Mouse (Mus musculus) cortical plate, adult 2 months (tissue): Measurements from ENCODE around the gene Wdr25.

ENCODE experiments used
- CTCF ChIP-seq: fragments of 200-500 bp; IDR thresholded peaks from 2 replicates; pipeline ENCODE4 v1.5.1; 2011; ENCODE audit warnings: mild to moderate bottlenecking, control low read depth, low read length; ENCODE audit not compliant: insufficient read depth; ENCODE audit errors: extremely low read depth
- POLR2A ChIP-seq: fragments of 200-500 bp; IDR thresholded peaks from 2 replicates; pipeline ENCODE4 v1.6.1; 2011; ENCODE audit warnings: mild to moderate bottlenecking, low read length, control low read depth; ENCODE audit not compliant: insufficient read depth; ENCODE audit errors: extremely low read depth

DNA sequence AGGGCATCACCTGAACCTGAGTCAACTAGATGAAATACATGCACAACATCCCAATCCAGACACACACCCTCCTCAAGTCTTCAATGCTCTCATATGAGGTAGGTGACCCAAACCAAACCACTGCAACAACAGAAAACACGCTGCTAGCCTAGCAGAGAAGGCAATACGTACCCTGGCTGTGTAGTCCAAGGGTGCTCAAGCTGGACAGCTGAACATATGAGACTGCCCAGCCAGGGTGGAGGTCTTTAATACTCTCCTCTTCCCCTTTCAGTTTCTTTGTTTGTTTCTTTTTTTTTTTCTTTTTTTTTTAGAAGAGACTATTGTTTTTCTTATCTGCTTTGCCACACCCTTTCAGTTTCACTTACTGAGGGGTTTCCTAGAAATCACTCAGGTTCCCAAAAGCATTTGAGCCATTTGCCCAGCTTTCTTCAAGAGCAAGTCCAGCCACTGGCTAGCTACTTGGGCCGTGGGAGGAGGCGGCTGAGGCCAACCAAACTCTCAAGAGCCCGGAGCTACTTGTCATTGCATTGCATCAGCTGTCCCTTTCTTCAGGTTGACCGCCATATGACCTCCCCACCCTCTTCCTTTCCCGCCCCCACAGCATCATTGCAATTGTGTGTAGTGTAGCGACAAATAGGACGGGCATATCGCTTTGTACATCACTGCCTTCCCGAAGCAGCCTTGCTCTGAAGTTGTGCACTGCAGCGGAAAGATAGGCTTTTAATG is at the start of gene Wdr25:
- TF ChIP-seq POLR2A (no peak), CTCF (no peak)
